Mouse (Mus musculus) cerebellum, adult 18-20 months (tissue): ENCODE measurements at regions not wholly inside any gene's neighbourhood (a gene's known extent, or its start where the extent isn't known, plus 50 kb on each side); places are given as distances from the start of the nearest gene placed in this dataset.
A peak's percentile ranks its signal among the peaks of the same experiment; 100 is the strongest.

Experiments
- DNase-seq, 2 experiments: peaks; one replicate each; pipeline ENCODE4 v3.0.0; 2021

DNA sequence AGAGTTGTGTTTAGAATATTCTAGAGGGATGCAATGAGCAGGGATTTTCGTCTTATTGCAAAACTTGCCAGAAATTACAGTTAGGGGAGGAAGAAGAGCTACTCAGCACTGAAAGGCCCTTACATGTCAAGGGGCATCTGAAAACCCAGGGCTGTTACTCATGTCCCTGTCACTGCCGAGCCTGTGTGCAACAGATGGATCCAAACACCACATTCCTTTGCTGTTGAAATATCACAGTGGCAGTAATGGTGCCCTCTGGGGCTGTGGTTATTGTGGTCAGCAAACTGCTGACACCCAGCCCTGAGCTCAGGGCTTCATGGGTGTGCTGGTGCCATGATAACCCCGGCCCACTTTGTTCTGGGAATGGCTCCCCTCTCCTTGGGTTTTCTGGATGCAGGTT, 114.3 kb upstream of the Ercc6l2 start:
- DNase-seq = no peak

- no peak for DNase-seq
These were observed 113.6 kb upstream of the Ercc6l2 start for GRCm38 (mm10) chr13:63701199-63702175.

DNA sequence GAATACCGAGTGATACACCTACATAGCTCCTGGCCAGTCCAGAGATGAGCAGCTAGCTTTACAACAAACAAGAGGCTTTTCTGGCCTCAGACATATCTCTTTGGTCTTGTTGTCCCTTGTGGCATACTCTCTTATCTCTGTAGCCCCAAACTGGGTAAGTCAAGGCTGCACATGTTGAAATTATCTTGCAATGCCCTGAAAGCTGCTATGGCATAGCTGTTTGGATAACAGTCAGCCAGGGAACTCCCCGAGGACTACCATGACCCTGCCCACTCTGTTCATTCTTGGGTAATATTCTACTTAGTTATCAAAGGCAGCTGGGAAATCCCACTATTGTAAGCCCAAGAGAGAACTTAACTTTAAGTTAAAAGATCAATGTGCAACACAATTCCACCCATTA, 106.5 kb upstream of the Ercc6l2 start:
- no peak for DNase-seq

- DNase-seq = no peak
These were observed 101.9 kb upstream of the Ercc6l2 start for GRCm38 (mm10) chr13:63713137-63713536.

DNA sequence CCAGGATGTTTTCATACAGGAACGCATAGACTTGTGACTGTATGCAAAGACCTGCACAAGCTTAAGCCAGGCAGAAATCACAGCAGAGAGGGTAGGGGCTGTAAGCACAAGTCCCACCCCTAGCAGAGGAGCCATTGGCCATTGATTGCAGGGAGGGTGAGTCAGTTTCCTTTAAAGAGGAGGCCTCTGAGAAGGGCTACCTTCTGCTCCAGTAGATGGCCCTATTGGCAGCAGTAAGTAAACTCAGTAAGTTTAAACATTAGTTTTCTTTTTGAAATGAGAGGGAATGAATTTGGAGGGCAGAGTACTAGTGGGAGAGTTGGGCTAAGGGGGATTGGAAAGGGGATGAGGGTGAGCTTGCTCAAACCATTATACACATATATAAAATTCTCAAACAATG, 98.5 kb upstream of the Ercc6l2 start:
- no peak for DNase-seq

GRCm38 (mm10) chr13:63717249-63717648, 97.8 kb upstream of the Ercc6l2 start:
- DNase-seq = no peak

DNA sequence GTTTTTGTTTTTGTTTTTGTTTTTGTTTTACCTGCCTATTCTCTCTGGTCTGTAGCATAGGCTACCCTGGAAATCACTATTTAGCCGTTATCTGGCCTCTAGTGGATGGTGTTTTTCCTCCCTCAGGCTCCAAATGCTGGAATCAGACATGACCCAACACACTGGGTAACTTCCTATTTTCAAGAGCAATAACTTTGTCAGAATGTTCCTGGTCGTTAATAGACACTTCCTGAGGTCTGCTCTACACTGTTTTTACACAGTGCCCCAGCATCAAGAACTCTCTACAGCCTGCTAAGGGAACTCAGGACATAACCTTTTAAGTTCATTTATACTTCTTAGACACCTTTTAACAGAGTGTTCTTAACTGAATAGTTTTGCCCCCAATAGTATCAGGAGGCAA, 96.3 kb upstream of the Ercc6l2 start:
- DNase-seq = no peak

GRCm38 (mm10) chr13:63719351-63720207, 95.5 kb upstream of the Ercc6l2 start:
- DNase-seq = no peak

DNA sequence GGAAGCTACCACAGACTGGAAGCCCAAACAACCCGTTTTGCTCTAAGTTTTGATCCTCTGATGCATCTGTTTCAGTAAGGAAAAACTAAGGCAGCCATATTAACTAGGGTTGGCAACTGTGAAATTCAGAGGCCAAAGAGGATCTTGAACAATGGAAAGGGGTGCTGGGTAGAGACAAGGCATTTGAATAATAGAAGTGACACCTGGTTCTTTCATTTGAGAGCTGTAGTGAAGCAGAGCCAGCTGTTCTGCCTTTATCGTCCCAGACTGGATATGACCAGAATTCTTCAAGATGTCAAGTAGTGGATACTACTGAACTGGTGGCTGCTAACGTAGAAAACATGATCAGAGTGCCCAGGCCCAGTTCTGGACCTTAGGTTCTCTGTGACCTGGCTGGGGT, 94.4 kb upstream of the Ercc6l2 start:
- no peak for DNase-seq

DNA sequence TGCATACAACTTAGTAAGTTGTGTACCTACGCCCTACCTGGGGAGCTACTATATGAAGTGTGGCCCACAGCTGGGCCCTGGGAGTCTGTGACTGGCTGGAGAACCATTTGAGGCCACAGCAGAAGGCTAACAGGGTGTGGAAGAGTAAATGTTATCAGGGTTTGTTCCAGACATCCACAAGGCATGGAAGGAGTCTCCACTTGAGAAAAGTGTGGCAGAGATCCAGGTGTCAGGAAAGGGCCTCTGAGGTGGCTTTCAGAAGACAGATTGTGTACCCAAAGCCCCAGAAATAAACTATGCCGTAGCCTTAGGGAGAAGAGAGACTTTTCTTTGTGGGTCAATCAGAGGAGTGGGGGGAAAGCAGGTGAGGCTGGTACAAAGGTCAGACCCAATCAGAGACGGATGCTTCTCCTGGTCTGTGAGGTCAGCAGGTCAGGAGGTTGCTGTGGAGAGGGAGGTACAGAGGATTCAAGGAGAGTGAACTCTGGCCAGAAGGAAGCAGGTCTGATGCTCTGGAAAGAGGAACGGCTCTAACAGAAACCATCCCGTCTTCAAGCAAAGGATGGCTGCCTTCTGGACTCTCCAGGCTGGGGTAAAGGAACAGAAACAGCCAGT, 93.9 kb upstream of the Ercc6l2 start:
- DNase-seq = no peak

- no peak for DNase-seq
These were observed 90.7 kb upstream of the Ercc6l2 start for GRCm38 (mm10) chr13:63724293-63724692.

DNA sequence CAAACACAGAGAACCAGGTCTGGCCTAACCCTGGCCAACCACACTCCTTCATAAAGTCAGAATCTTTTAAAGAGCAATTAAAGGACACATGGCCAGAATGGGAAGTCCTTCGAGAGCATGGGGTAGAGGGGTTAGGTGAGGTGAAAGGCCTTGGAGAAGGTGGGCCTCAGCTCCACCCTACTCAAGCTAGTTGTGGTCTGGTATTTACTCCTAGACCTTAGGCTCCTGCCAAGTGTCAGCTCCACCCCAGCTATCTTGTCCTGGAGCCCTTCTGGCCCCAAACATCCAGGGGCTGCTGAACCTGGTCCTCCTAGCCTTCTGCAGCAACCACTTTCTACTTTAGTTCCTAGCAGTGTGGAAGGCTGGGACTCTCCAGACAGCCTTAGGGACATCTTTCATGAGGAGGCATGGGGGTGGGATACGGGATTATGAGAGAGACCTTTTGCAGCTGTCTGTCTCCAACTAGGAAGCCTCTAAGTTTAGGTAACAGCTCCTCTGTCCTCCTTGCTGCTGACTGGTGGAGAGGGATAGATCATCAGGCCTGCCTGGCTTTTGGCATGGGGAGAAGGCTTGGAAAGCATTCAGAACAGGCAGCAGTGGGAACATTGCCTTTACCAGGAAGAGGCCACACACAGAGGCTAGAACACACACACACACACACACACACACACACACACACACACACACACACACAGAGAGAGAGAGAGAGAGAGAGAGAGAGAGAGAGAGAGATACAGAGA, 90.0 kb upstream of the Ercc6l2 start:
- no peak for DNase-seq

DNA sequence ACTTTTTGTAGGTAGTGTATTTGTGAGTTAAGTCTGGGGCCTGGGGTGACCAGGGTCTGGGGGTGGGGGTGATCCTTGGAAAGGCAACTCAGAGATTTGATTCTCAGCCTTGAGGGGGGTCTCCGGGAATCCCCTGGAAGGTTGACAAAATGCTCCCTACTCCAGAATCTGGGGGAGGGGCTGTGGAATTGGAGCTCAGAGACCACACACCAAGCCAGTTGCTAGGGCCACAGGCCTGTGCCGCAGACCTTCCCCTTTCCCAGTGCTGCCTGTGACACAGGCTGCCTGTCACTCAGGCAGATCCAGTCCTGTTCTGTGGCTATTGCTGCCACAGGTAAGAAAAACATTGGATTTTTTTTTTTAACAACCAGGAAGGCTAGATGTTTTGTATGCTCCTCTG, 89.0 kb upstream of the Ercc6l2 start:
- DNase-seq = no peak

DNA sequence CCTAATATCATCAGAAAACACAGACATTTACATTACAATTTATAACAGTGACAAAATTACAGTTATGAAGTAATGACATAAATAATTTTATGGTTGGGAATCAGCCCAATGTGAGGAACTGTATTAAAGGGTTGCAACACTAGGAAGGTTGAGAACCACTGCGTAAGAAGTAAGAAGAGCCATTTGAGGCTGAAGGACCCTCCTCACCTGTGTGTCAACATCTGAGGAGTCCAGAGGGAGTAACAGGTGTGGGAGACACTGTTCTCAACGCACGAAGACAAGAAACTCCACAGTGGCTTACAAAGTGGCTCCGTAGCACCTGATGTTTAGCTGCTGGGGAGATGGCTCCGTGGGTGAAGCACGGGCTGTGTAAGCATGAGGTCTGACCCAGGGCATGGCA, 88.5 kb upstream of the Ercc6l2 start:
- DNase-seq = no peak

- no peak for DNase-seq
These were observed 79.3 kb upstream of the Ercc6l2 start for GRCm38 (mm10) chr13:63735739-63736138.

DNA sequence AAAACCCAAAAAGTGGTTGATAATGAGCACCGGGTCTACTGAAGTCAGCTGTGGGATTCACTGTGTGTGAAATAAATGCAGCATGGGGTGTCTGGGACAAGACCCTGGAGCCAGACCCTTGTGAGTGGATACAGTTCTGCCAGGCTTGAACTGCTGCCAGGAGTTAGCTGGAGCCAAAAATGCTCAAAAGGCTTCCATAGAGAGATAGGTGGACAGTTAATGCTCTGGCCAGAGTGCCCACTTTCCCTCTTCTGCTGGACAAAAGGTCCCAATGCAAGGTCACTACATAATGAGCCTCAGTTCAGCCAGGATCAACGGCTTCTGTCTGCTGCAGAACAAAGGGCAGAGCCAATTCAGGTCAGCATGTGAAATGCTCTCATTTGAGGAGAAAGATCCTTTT, 73.2 kb upstream of the Ercc6l2 start:
- peak; percentile 5 to 7 for DNase-seq

- no peak for DNase-seq
These were observed 66.3 kb upstream of the Ercc6l2 start for GRCm38 (mm10) chr13:63748788-63749187.

DNA sequence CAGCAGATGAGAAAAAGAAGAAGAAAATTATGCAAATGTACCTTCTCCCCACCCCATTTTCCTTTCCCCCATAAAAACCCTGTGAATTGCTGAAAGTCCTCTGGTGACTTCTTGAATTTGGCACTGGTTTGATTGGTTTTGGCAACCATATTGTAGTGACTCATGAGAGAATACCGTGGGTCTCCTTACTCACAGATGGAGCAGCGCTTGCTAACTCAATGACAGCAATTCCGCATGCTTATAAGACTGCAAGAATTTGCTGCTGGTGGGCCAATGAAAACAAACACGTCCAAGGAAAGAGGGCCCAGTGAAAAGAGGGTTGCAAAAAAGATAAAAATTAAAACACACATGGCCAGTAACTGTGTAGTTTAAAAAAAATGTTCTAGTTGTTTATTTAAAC, 65.0 kb upstream of the Ercc6l2 start:
- no peak for DNase-seq

DNA sequence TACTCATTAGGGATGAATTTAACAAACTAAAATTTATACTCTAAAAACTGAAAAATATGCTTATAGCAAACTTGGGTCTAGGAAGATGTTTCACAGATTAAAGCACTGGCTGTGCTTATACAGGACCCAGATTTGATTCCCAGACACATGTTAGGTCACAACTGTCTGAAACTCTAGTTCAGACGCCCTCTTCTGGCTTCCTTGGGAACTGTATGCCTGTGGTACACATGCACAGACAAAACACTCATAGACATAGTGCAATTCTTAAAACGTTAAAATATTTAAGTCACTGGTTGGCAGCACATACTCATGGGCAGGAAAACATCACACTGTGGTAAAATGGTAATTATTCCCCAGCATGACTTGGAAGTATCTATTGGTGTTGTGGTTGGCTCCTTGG, 63.8 kb upstream of the Ercc6l2 start:
- no peak for DNase-seq

DNA sequence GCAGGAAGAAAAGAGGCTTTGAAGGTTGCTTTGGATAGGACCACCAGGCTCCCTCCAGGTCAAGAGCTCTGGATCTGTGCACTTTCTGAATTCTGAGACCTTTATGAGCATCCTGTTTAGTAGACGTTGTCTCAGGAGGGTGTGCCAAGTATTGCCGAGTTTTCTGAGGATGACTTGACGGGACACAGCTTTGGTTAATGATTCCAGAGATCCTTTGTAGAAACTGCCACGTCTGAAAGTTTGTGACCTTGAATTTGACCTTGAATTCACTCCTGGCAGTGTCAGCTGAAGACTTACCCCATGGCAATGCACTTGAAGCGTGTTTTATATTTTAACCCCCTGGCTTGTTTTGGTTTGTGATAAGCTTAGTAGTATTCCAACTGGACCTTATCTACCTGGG, 58.0 kb upstream of the Ercc6l2 start:
- no peak for DNase-seq

DNA sequence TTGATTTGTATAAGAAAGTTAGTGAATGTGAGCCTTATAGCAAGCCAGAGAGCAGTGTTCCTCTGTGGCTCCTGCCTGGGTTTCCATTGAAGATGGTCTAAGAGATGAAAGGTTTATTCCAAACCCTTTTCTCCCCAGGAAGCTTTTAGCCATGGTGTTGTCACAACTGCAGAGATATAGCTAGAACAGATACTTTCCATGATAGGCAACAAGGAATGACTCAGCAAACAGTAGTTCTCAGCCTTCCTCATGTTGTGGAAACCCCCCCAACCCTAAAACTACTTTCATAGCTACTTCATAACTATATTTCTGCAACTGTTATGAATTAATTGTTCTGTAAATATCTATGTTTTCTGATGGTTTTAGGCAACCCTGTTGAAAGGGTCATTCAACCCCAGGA, 53.5 kb upstream of the Ercc6l2 start:
- no peak for DNase-seq
